Mouse (Mus musculus) embryonic fibroblast, embryonic 13.5 days (primary cell): ENCODE measurements at regions not wholly inside any gene's neighbourhood (a gene's known extent, or its start where the extent isn't known, plus 50 kb on each side); places are given as distances from the start of the nearest gene placed in this dataset.

Source experiments
- H3K27ac ChIP-seq: 2 replicates; pipeline ENCODE4 v1.5.1; 2012; ENCODE audit warnings: low read length, control low read depth, inconsistent platforms; ENCODE audit not compliant: insufficient read depth
- H3K4me1 ChIP-seq: 2 replicates; pipeline ENCODE4 v1.6.1; 2011; ENCODE audit warnings: low read length; ENCODE audit not compliant: control insufficient read depth, insufficient read depth
- H3K4me3 ChIP-seq: 2 replicates; pipeline ENCODE4 v1.5.1; 2011; ENCODE audit warnings: mild to moderate bottlenecking, control low read depth, low read length; ENCODE audit not compliant: insufficient read depth
- CTCF ChIP-seq: IDR thresholded peaks from 2 replicates; pipeline ENCODE4 v1.5.1; 2011; ENCODE audit warnings: mild to moderate bottlenecking, control low read depth, low read length, moderate library complexity, borderline replicate concordance; ENCODE audit not compliant: insufficient read depth
- POLR2A ChIP-seq: IDR thresholded peaks from 2 replicates; pipeline ENCODE4 v1.6.1; 2011; ENCODE audit warnings: low read depth, mild to moderate bottlenecking, control low read depth, low read length, moderate library complexity

- no peak overlapping the region for H3K4me3 ChIP-seq
- TF ChIP-seq POLR2A: no peak
- TF ChIP-seq CTCF: no peak
- no peak overlapping the region for H3K27ac ChIP-seq
- H3K4me1 ChIP-seq: no peaks in the 10 kb centered on the region
These were observed 324.1 kb upstream of the BC052040 start for GRCm38 (mm10) chr2:115257391-115257790.

GRCm38 (mm10) chr2:115268247-115268646 is 313.3 kb upstream of the BC052040 start:
- no peak overlapping the region for H3K27ac ChIP-seq
- H3K4me1 ChIP-seq: no peaks in the 10 kb centered on the region
- TF ChIP-seq POLR2A (no peak), CTCF (no peak)
- H3K4me3 ChIP-seq: no peak overlapping the region

GRCm38 (mm10) chr2:115277421-115277820 is 304.1 kb upstream of the BC052040 start:
- H3K27ac ChIP-seq: no peak overlapping the region
- no peak for TF ChIP-seq POLR2A
- no peak for TF ChIP-seq CTCF
- no peak overlapping the region for H3K4me3 ChIP-seq
- no peaks in the 10 kb centered on the region for H3K4me1 ChIP-seq

DNA sequence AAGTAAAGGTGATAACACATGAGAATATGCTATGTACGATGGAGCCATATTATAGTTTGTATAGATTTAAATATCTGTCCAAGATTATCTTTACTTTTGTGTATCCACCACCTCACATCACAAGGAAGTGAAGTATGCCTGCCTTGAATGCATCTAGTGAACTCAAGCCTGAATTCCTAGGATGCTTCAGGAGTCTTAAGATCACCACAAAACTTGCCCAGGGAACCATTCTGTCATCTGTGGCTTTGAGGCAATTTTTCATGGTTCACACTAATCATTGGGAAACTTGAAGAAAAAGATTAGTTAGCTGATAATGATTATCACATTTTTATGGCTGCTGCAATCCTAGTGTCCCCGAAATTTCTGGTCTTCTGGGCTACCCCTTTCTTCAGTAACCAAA is 288.5 kb upstream of the BC052040 start:
- TF ChIP-seq POLR2A: no peak
- no peak for TF ChIP-seq CTCF
- no peaks in the 10 kb centered on the region for H3K4me1 ChIP-seq
- no peak overlapping the region for H3K4me3 ChIP-seq
- no peak overlapping the region for H3K27ac ChIP-seq

DNA sequence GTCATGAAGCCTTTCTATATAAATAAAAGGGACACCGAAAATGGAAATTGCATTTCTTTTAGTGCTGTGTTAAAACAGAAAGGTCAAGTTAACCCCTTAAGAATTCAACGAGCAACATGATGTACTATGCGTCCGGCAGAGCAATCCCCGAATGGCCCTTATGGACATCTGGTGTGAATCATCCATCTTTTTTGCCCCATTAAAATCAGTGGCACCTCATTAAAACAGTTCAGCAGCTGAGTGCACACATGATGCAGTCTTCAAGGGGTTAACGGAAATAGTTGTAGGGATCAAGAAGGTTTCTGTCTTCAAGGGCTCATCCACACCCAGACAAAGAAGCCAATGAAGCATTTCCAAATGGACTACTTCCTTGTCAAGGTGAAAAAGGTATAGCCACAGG is 284.1 kb upstream of the BC052040 start:
- H3K27ac ChIP-seq: no peak overlapping the region
- TF ChIP-seq POLR2A (no peak), CTCF (no peak)
- H3K4me1 ChIP-seq: no peaks in the 10 kb centered on the region
- H3K4me3 ChIP-seq: no peak overlapping the region

DNA sequence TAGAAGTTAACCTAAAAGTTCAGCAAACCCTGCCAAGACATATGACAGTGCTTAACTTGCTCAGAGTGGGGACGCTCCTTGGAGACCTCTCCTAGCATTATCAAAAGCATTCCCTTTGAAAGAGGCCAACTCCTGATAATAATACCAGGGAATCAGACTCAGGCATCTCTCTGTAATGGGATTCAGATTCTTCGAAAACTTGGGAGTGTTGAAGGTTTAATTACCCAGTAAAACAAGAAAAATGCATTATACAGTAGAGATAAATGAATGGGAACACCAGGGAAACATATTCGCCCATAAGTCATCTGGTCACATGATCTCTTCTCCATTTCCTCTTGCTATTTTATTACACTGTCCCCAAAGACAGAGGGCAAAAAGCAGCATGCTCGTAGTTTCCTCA is 274.3 kb upstream of the BC052040 start:
- no peak overlapping the region for H3K4me3 ChIP-seq
- no peaks in the 10 kb centered on the region for H3K4me1 ChIP-seq
- no peak overlapping the region for H3K27ac ChIP-seq
- TF ChIP-seq POLR2A: no peak
- no peak for TF ChIP-seq CTCF

- TF ChIP-seq CTCF (no peak), POLR2A (no peak)
- no peak overlapping the region for H3K27ac ChIP-seq
- no peaks in the 10 kb centered on the region for H3K4me1 ChIP-seq
- H3K4me3 ChIP-seq: no peak overlapping the region
These were observed 271.5 kb upstream of the BC052040 start for GRCm38 (mm10) chr2:115309856-115310631.

DNA sequence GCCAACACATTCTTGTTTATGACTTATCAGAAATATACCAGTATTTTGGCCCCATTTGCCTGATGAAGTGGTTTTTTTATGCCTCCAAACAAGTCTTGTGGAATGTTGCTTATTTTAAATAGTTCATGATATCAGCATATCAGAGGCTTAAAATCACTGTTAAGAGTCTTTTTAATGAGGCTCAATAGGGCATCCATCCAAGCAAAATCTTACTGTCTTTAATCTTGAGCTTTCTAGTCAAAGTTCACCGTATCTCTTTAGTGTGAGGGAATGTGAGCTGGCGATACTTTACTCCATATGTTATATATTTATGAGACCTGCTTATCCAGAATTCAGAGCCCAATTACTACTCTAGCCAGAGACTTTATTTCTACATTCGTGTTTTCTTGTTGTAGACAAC is 263.0 kb upstream of the BC052040 start:
- no peak overlapping the region for H3K27ac ChIP-seq
- no peak overlapping the region for H3K4me3 ChIP-seq
- TF ChIP-seq CTCF (no peak), POLR2A (no peak)

GRCm38 (mm10) chr2:115322582-115322981 is 258.9 kb upstream of the BC052040 start:
- Histone ChIP-seq H3K4me1 (no peaks in the 10 kb centered on the region), H3K27ac (no peak overlapping the region), H3K4me3 (no peak overlapping the region)
- TF ChIP-seq CTCF: no peak
- TF ChIP-seq POLR2A: no peak

More for the DNA sequence above, 263.0 kb upstream of the BC052040 start:
- H3K4me1 ChIP-seq: no peaks in the 10 kb centered on the region

DNA sequence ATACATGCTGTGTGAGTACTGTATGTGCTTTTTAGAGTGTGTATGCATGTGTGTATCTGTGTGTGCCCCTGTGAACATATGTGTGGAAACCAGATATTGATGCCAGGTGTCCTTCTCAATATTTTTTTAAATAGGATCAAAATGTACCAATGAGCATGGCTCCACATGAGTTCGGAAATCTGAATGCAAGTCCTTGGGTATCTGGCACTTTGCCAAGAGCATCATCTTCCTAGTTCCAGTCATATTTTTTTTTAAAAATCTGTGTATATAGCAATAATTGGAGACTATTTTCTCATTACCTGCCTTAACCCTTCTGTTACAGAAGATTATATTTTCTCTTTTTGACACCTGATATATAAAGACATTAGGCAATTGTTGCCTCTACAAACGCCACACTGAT is 255.0 kb upstream of the BC052040 start:
- no peaks in the 10 kb centered on the region for H3K4me1 ChIP-seq
- H3K27ac ChIP-seq: no peak overlapping the region
- TF ChIP-seq CTCF (no peak), POLR2A (no peak)
- H3K4me3 ChIP-seq: no peak overlapping the region
